Mouse (Mus musculus) erythroblast, embryonic 14.5 days (primary cell): ENCODE data around the gene Rab33b.

Experiments
- GATA1 ChIP-seq: IDR thresholded peaks from 2 replicates; pipeline ENCODE4 v1.6.1; 2012; ENCODE audit warnings: low read length, inconsistent platforms, mixed read lengths
- TAL1 ChIP-seq: IDR thresholded peaks from 3 replicates; pipeline ENCODE4 v1.6.1; 2012; ENCODE audit warnings: low read length, inconsistent platforms, mixed read lengths

DNA sequence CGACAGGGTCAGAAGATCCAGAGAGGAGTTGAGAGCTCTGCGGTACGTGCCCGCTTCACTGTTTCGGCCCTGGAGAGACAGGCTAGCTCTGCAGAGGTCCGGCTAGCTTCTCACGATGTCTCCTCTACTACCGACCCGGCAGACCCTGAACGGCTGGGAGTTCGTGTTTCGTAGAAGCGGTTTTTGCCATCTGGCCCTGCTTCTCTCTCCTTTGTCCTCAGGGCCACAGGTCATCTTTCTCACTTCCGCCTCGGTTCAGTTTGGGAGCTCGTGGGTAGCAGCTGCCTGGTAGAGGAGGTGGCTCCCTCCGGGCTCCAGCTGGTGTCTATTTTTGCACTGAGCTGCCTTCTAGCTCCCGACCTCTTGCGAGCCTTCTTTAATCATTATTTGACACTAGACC is 21.7 kb downstream of the Rab33b start:
- TF ChIP-seq TAL1 (no peak), GATA1 (no peak)
